Mouse (Mus musculus) hindbrain, embryonic 12.5 days (tissue): ENCODE results near the gene Emx1. TPM values are rescaled to one million over a fixed set of nuclear protein-coding genes. Genes with fewer than 3 reads are reported as not detected.

ENCODE experiments used
- ATAC-seq: fragments of 200-750 bp; cut with Nextera tagmentation; 2 replicates; pipeline ENCODE4 v1.8.0; 2017; ENCODE audit warnings: moderate TSS enrichment; ENCODE audit not compliant: low FRiP score
- H3K27ac ChIP-seq: fragments of 300-500 bp; sonication (generic); 2 replicates; pipeline ENCODE4 v1.5.1; 2016; ENCODE audit warnings: mild to moderate bottlenecking
- H3K27me3 ChIP-seq: fragments of 300-500 bp; sonication (generic); 2 replicates; pipeline ENCODE4 v1.6.1; 2016; ENCODE audit warnings: mild to moderate bottlenecking
- H3K36me3 ChIP-seq: fragments of 300-500 bp; sonication (generic); 2 replicates; pipeline ENCODE4 v1.6.1; 2016; ENCODE audit warnings: mild to moderate bottlenecking
- H3K4me1 ChIP-seq: fragments of 300-500 bp; sonication (generic); 2 replicates; pipeline ENCODE4 v1.6.1; 2016
- H3K4me2 ChIP-seq: fragments of 300-500 bp; sonication (generic); replicated peaks from 2 replicates; pipeline ENCODE4 v1.6.1; 2016; ENCODE audit warnings: mild to moderate bottlenecking
- H3K4me3 ChIP-seq: fragments of 300-500 bp; sonication (generic); 2 replicates; pipeline ENCODE4 v1.5.1; 2016; ENCODE audit warnings: mild to moderate bottlenecking
- H3K9ac ChIP-seq: fragments of 300-500 bp; sonication (generic); 2 replicates; pipeline ENCODE4 v1.6.1; 2016; ENCODE audit warnings: mild to moderate bottlenecking, moderate library complexity
- H3K9me3 ChIP-seq: fragments of 300-500 bp; sonication (generic); replicated peaks from 2 replicates; pipeline ENCODE4 v1.6.1; 2016; ENCODE audit warnings: mild to moderate bottlenecking
- WGBS: fragments of 180-500 bp; shearing (Covaris S2); methylation state at CpG from one replicate; pipeline ENCODE4 v1.1.7; 2016; 5-methylcytosine and 5-hydroxymethylcytosine counted together
- polyA plus RNA-seq: library from polyadenylated mRNA; unstranded; fragments of >200 nt; fragmentation: Nextera tagmentation; extraction: Ambion mirVana; gene quantifications from 2 replicates; pipeline ENCODE4 v1.2.1, GENCODE M21; 2016

Emx1 gene
- polyA plus RNA-seq, 1 experiment from 2014 or later = 0.27 TPM

DNA sequence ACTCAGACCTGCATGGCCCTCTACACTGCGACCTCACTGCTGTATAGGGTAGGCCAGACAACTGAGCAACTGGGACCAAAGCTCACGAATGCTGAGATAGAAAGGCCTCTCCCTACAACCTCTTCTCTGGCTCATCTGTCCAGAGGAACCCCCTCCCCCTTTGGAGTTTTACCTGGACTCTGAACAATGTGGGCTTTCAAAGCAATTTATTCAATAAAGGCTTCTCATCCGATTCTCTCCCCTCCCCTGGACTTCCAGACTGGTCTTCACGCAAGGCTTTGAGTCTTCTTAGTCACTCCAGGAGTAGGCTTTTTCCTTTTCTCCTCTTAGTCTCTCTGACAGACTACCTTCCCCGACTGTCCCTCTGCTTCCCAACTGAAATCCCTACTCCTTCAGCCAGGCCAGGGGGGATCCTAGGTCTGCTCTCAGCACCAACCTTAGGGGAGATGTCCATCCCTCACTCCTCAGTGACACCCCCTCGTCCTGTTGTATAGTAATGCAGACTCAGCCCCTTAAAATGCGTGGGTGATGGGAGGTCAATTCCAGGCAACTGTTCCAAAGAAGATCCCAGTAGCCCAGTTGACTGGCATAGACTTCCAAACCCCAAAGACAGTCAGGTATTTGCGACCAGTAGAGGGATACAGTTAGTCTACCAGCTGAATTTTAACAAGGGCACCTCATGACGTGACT is 4.7 kb downstream of the Emx1 start:
- H3K4me3 ChIP-seq = no peak overlapping the region
- no peaks in the 10 kb centered on the region for H3K36me3 ChIP-seq
- no peak overlapping the region for H3K4me2 ChIP-seq
- no peak overlapping the region for H3K9ac ChIP-seq
- WGBS = 10% methylated on average over 9 of the region's 9 CpGs
- H3K27ac ChIP-seq = no peak overlapping the region
- peaks cover 97% of the 10 kb centered on the region for H3K27me3 ChIP-seq
- peaks cover 37% of the 10 kb centered on the region for H3K4me1 ChIP-seq
- no peaks in the 10 kb centered on the region for H3K9me3 ChIP-seq
- ATAC-seq = no peak

DNA sequence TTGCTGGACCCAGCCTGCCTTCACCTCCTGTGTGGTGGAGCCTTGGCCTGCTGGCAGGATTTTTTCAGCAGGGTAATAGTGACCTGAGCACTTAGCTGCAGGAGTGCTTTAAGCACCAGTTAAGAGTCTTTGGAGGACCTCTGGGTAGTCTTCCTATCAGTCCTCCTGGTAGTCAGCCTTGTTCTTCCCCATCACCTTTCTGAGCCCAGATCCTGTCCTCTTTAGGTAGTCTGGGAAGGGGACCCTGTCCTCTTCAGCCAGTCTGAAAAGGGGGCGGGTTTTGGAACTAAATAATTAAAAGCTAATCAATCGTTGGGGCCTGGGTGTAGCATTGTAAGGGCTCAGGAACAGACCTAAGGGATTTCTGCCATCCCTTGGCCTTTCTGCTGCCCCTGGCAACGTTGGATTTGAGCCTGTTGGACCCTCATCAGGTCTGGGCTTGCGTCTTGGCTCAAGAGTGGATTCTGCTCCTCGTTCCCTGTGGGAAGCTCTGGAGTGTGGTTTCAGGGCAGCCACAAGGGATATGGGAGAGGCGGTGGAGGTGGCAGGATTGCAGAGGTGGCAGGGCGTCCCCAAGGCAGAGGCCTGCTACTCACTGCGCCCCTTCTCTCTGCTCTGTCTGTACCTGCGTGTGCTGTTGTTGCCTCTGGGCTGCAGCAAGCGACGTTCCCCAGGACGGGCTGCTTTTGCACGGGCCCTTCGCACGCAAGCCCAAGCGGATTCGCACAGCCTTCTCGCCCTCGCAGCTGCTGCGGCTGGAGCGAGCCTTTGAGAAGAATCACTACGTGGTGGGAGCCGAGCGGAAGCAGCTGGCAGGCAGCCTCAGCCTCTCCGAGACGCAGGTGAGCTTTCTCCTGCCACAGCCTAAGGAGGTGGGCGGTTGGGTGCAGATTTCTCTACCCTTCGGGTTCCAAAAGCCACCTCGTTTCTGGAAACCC is 6.4 kb downstream of the Emx1 start:
- H3K9ac ChIP-seq = peak overlapping the region; percentile 32; the same call in 1 of the 2 replicates
- no peak for ATAC-seq
- H3K36me3 ChIP-seq = no peaks in the 10 kb centered on the region
- H3K4me3 ChIP-seq = no peak overlapping the region
- WGBS = 5% methylated on average over 28 of the region's 29 CpGs
- no peaks in the 10 kb centered on the region for H3K9me3 ChIP-seq
- peaks cover 19% of the 10 kb centered on the region for H3K4me1 ChIP-seq
- peaks cover 97% of the 10 kb centered on the region for H3K27me3 ChIP-seq
- peak overlapping the region; percentile 8; the same call in 1 of the 2 replicates for H3K4me2 ChIP-seq
- no peak overlapping the region for H3K27ac ChIP-seq

DNA sequence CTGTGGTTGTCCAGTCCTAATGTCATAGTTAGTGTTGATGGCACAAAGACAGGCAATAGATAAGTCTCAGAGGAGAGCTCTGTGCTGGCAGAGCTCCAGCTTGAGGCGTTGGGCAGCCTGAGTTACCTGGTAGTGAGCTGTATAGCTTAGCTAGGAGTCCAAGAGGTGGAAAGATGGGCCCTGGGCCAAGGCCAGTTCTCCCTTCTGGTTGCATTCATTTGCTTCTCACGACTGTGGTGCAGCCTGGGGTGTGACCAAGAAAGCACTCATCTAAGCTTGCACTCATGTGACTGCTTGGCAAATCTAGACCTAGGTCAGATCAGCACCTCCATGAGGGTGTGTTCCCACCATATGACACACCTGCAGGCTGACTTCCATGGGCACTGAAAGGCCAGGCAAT is 10.7 kb downstream of the Emx1 start:
- no peak overlapping the region for H3K4me3 ChIP-seq
- ATAC-seq = no peak
- H3K27ac ChIP-seq = no peak overlapping the region
- H3K36me3 ChIP-seq = no peaks in the 10 kb centered on the region
- no peaks in the 10 kb centered on the region for H3K9me3 ChIP-seq
- H3K27me3 ChIP-seq = peaks cover 66% of the 10 kb centered on the region
- H3K9ac ChIP-seq = no peak overlapping the region
- WGBS = 74% methylated on average over 2 of the region's 2 CpGs
- H3K4me2 ChIP-seq = no peak overlapping the region
- H3K4me1 ChIP-seq = peaks cover 6% of the 10 kb centered on the region

DNA sequence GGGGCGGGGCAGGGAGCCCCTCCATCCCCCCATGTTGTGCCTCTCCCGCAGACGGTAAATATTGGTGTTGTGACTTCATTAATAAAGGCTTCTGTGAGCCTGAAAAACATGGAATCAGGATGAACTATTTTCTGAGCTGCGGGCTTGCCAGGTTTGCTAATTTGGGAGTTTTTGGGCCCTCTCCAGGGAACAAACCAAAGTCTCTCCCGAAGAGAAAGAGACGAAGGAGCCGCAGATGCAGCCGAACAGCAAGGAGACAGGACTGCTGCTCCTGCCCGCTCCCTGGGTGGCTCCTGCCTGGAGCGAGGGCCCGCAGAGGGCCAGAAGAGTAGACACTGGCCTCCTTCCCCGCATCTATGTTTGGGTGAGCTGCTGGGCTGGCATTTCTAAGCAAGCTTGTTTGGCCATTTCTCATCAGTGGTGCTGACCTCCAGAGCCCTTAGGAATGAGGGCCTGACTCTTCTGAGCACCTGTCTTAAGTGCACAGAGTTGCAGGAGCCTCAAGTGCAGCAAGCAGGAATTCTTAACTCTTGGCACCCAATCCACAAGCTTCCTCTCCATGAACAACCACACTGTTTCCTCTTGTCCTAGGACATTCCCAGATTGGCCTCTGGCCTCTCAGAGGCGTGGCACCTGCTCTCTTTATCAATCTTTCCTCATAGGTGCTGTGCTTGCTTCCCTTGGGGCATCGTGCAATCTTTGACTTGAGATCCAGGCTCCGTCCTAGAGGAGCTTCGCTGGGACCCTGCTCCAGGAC is 19.1 kb downstream of the Emx1 start:
- 23% methylated on average over 16 of the region's 16 CpGs for WGBS
- peaks cover 39% of the 10 kb centered on the region for H3K27me3 ChIP-seq
- no peak overlapping the region for H3K27ac ChIP-seq
- no peaks in the 10 kb centered on the region for H3K36me3 ChIP-seq
- no peak for ATAC-seq
- peaks cover 8% of the 10 kb centered on the region; the same call in 1 of the 2 replicates for H3K4me1 ChIP-seq
- no peak overlapping the region for H3K4me2 ChIP-seq
- no peak overlapping the region for H3K4me3 ChIP-seq
- H3K9me3 ChIP-seq = no peaks in the 10 kb centered on the region
- no peak overlapping the region for H3K9ac ChIP-seq

DNA sequence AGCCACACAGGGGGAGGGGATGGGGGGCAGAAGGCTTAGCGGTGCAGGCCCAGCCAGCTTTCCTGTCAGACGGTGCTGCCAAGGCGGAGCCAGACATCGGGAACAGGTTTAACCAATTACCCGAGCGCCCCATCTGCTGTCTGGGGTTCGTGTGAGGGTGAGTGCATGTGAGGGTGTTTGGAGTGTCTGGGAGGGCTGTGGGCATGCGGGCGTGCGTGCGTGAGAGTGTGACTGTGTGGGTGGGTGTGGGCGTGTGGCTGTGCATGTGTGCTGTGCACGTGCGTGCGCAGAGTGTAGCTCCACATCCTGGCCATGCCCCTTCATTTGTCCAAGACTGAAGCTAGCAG is 19.7 kb downstream of the Emx1 start:
- Histone ChIP-seq H3K27ac (no peak overlapping the region), H3K9ac (no peak overlapping the region), H3K4me3 (no peak overlapping the region), H3K4me1 (peaks cover 8% of the 10 kb centered on the region; the same call in 1 of the 2 replicates), H3K27me3 (peaks cover 39% of the 10 kb centered on the region), H3K4me2 (no peak overlapping the region), H3K9me3 (no peaks in the 10 kb centered on the region), H3K36me3 (no peaks in the 10 kb centered on the region)
- ATAC-seq = no peak
- 53% methylated on average over 15 of the region's 15 CpGs for WGBS

DNA sequence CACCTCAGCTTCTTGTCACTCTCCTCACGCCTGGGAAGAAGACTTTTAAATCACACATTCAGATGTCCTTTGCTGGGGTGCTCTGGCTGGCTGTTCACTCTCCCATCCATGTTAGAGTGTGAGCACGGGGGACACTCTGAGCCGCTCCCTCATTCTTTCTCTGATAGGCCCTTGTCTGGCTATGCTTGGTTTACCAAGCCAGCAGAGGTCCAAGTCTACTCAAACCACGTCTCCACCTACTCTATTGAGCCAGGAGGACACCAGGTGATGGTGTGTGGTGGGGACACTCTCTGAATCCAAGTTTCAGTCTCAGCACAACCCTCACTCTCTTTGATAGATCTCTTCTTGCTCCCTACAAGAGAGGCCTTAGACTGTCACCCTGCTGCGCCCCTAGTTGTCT is 20.1 kb downstream of the Emx1 start:
- no peak overlapping the region for H3K9ac ChIP-seq
- H3K9me3 ChIP-seq = no peaks in the 10 kb centered on the region
- H3K4me1 ChIP-seq = peaks cover 8% of the 10 kb centered on the region; the same call in 1 of the 2 replicates
- H3K27me3 ChIP-seq = peaks cover 37% of the 10 kb centered on the region
- WGBS = 80% methylated on average over 5 of the region's 5 CpGs
- no peak overlapping the region for H3K4me2 ChIP-seq
- ATAC-seq = no peak
- no peak overlapping the region for H3K4me3 ChIP-seq
- no peaks in the 10 kb centered on the region for H3K36me3 ChIP-seq
- no peak overlapping the region for H3K27ac ChIP-seq

DNA sequence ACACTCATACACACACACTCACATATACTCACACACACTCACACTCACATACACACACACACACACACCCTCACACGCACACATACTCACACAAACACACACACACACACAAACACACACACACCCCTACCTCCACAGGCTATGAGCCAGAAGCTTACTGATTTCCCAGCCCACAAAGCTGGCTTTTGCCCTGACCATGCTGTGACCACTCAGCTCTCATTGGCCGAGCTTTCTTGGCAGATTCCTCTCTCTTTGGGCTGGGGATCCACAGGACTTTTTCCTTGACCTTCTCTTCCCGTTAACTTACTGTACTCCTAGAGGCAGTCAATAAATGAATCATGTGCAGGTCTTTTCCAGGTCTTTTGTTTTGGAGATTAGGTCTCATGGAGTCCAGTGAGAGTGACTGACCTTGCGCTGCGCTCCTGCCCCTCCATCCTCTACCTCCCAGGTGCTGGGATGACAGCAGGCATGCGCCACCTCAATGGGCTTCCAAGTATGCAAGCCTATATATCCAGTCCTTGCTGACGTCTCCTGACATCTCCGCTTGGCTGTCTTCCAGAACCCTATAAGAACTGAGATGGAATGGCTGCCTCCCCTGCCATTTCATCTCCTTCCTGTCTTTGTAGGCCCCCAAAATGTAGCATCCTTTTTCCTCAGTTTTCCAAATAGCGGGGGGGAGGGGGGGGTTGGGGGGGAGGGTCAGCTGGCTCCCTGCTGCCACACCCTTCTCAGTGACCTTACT is 22.2 kb downstream of the Emx1 start:
- no peak for ATAC-seq
- WGBS = 78% methylated on average over 9 of the region's 9 CpGs

DNA sequence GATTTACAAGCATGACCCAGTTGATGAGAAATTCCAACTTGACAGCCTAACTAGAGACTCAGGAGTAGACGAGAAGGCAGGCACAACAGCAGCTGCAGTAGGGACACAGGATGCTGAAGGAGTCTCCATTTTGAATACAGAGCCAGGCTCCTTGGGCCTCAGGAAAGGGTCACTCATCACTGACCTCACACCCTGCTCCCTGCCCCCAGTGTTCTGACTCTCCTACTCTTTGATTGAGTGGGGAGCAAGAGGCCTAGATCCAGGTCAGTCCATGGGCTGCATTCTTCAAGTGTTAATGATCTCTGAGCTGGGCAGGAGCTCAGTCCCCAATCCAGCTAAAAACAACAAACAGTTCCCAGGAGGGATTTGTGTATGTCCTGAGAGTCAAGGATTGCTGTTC is 23.4 kb downstream of the Emx1 start:
- no peak overlapping the region for H3K4me2 ChIP-seq
- peaks cover 8% of the 10 kb centered on the region; the same call in 1 of the 2 replicates for H3K4me1 ChIP-seq
- no peaks in the 10 kb centered on the region for H3K36me3 ChIP-seq
- no peak for ATAC-seq
- no peak overlapping the region for H3K27ac ChIP-seq
- no peaks in the 10 kb centered on the region for H3K9me3 ChIP-seq
- peaks cover 25% of the 10 kb centered on the region for H3K27me3 ChIP-seq
- H3K9ac ChIP-seq = no peak overlapping the region
- H3K4me3 ChIP-seq = no peak overlapping the region
- 46% methylated on average over 1 of the region's 1 CpGs for WGBS

More for the DNA sequence above, 22.2 kb downstream of the Emx1 start:
- no peak overlapping the region for H3K4me2 ChIP-seq
- no peak overlapping the region for H3K27ac ChIP-seq
- H3K4me1 ChIP-seq = peaks cover 8% of the 10 kb centered on the region; the same call in 1 of the 2 replicates
- H3K36me3 ChIP-seq = no peaks in the 10 kb centered on the region
- H3K9ac ChIP-seq = no peak overlapping the region
- no peak overlapping the region for H3K4me3 ChIP-seq
- H3K27me3 ChIP-seq = peaks cover 33% of the 10 kb centered on the region
- H3K9me3 ChIP-seq = no peaks in the 10 kb centered on the region

DNA sequence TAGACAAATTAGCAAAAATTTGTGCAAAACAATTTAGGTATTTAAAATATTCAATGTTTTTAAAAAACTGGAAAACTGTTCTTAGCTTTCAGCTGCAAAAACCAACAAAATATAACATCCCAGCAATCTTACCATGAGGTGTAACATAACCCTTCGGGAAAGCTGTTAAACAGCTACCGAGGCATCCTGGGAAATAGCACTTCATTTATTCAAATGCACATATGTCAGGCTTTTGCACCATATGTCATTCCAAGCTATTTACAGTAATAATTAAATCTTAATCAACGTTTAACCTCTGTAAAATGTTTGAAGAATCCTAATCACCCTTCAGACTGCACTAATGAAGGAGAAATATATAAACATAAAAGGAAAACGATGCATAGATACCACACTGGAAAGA is 31.0 kb downstream of the Emx1 start:
- ATAC-seq = no peak
- H3K4me2 ChIP-seq = no peak overlapping the region
- H3K9ac ChIP-seq = no peak overlapping the region
- H3K4me3 ChIP-seq = no peak overlapping the region
- H3K9me3 ChIP-seq = no peaks in the 10 kb centered on the region
- no peaks in the 10 kb centered on the region for H3K36me3 ChIP-seq
- no peak overlapping the region for H3K27ac ChIP-seq
- 63% methylated on average over 4 of the region's 4 CpGs for WGBS
- peaks cover 16% of the 10 kb centered on the region for H3K4me1 ChIP-seq
- H3K27me3 ChIP-seq = peaks cover 7% of the 10 kb centered on the region; the same call in 1 of the 2 replicates

DNA sequence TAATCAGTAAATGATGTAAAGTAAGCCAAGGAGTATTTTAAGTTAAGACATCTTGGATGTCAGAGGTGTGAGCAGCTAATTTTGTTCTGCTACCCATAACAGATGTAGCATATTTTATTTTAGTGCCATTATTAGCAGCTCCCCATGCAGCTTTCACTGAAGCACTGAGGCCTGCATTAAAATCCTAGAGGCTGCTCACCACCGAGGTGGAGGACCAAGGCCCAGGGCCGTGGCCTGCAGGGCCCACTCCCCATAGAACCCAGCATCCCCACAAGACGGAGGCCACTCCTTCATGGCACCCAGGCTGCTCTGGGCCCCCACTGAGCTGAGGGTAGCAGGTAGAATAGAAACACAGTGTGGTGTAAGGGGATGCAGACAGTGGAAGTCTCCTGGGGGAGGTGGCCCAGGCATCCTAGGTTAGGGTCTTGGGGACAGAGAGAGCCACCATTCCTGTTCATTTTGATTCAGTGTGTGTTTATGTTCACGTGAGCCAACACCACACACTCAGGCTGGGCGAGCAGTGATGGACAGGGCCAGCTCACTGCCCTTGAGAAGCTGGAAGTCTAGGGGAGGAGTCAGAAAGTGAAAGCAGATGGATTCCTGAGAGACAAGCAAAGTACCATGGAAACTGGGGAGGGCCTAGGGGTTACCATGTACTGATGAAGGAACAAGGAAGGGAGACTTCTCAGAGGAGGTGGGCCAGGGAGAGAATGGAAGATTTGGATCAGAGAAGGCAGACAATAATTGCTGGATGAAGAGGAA is 31.6 kb downstream of the Emx1 start:
- Histone ChIP-seq H3K9me3 (no peaks in the 10 kb centered on the region), H3K4me1 (peaks cover 22% of the 10 kb centered on the region), H3K36me3 (no peaks in the 10 kb centered on the region), H3K9ac (no peak overlapping the region), H3K4me3 (no peak overlapping the region), H3K27me3 (peaks cover 7% of the 10 kb centered on the region; the same call in 1 of the 2 replicates), H3K27ac (no peak overlapping the region), H3K4me2 (no peak overlapping the region)
- 30% methylated on average over 5 of the region's 5 CpGs for WGBS
- peak; percentile 29; the same call in 1 of the 2 replicates for ATAC-seq

DNA sequence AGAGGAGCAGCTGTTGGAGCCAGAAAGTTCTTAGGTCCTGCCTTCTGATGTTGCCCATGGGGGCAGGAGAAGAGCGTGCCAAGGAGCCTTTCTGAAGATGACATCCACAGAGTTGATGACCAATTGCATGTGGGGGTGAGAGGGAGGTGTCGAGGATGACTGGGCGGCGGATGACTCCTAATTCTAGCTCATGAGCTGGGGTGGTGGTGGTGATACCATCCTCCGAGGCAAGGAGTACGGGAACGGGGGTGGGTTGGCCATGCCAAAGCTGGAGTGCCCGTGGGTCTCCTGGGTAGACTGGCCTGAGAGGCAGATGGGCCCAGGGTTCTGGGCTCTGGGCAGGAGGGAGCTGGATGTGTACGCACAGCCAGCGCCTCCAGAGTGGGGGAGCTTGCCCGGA is 32.5 kb downstream of the Emx1 start:
- WGBS = 95% methylated on average over 11 of the region's 11 CpGs
- H3K27me3 ChIP-seq = 0 out of 2 replicates have a peak, but pooled peaks cover 2% of the 10 kb centered on the region
- H3K4me3 ChIP-seq = no peak overlapping the region
- H3K27ac ChIP-seq = no peak overlapping the region
- no peak overlapping the region for H3K4me2 ChIP-seq
- ATAC-seq = no peak
- H3K9ac ChIP-seq = no peak overlapping the region
- H3K4me1 ChIP-seq = peaks cover 25% of the 10 kb centered on the region
- H3K9me3 ChIP-seq = no peaks in the 10 kb centered on the region
- no peaks in the 10 kb centered on the region for H3K36me3 ChIP-seq
